Mouse (Mus musculus): ENCODE results near the gene Gm49776. TPM values are rescaled to one million over a fixed set of nuclear protein-coding genes. Genes with fewer than 3 reads are reported as not detected.

Gm49776 gene
- polyA plus RNA-seq, 1 experiment = not detected

DNA sequence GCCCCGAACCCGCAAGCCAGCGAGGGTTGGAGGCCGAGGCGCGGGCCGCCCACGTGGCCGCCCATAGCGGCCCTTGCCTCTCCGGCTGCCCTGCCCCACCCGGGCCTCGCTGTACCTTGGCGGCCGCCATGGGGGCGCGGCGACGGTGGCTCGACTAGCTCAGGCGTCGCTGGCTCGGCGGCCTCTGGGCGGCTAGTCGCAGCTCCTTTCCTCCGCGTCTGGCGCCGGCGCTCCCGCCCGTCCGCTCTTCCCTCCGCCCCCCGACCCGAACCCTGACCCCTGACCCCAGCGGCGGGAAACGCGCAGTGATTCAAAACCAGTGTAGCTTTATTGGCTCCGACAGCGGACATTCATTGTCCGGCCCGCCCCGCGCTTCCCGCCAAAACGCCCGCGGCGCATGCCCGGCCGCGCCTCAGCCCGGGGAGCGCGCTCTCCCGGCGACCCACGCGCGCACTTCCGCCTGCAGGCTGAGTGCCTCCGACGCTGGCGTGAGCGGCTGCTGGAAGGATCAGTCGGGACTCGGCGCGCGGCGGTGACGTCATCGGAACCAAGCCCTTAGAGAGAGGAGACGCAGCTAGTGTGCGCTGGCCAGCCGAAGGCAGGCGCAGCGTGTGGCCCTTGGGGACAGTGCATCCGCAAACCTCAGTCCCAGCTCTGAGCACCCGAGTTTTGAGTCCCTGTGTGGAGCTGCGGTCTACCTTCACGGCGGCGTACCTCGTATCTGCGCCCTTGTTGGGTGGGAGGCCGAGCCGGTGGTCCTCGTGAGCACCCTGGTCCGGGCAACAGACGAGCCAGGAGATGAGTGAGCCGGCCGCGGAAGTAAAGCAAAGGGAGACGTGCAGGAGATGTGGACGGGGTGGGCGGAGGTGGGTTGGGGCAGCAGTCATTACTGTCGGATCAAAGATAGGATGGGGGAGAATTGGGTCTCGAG lies 9.4 kb downstream of the Gm49776 start, which contains the start of the genes Trmt2a and Ranbp1:
Trmt2a (plus strand) TSS at position 247 of the 931 bp plus-strand sequence.
Ranbp1 (minus strand) TSS at position 300 of the 931 bp plus-strand sequence.
- no peaks in the 10 kb centered on the region for H3K27me3 ChIP-seq (ENCODE audit: control insufficient read depth, insufficient read depth, low read length)
- DNase-seq = peak; percentile 97
- H3K4me1 ChIP-seq (replicated peaks; ENCODE audit: control insufficient read depth, insufficient read depth, low read length) = peaks cover 17% of the 10 kb centered on the region
- H3K27ac ChIP-seq (ENCODE audit: control insufficient read depth, insufficient read depth, low read length) = peak within 1 kb of the TSS; percentile 10; the same call in 1 of the 2 replicates
- WGBS = under 1% methylated on average over 101 of the region's 102 CpGs
- H3K4me3 ChIP-seq (ENCODE audit: control insufficient read depth, insufficient read depth, low read length) = peak within 1 kb of the TSS; percentile 76
- H3K36me3 ChIP-seq (ENCODE audit: control insufficient read depth, insufficient read depth, low read length) = peaks cover 39% of the 10 kb centered on the region
- TF ChIP-seq CTCF (IDR thresholded peaks at IDR 0.05; ENCODE audit: borderline replicate concordance, control insufficient read depth, extremely low read depth, insufficient read depth, low read length, poor library complexity) (peak; percentile 32; the same call in 1 of the 2 replicates), POLR2A (IDR thresholded peaks at IDR 0.05; ENCODE audit: control insufficient read depth, extremely low read depth, insufficient read depth, low read length, poor library complexity) (peak; percentile 68)

- peaks cover 39% of the 10 kb centered on the region for H3K36me3 ChIP-seq (ENCODE audit: control insufficient read depth, insufficient read depth, low read length)
- H3K27me3 ChIP-seq (ENCODE audit: control insufficient read depth, insufficient read depth, low read length) = no peaks in the 10 kb centered on the region
- 1% methylated on average over 33 of the region's 33 CpGs for WGBS
- H3K4me1 ChIP-seq (replicated peaks; ENCODE audit: control insufficient read depth, insufficient read depth, low read length) = peaks cover 17% of the 10 kb centered on the region
- DNase-seq = no peak
- TF ChIP-seq CTCF (IDR thresholded peaks at IDR 0.05; ENCODE audit: borderline replicate concordance, control insufficient read depth, extremely low read depth, insufficient read depth, low read length, poor library complexity) = no peak
- no peak for TF ChIP-seq POLR2A (IDR thresholded peaks at IDR 0.05; ENCODE audit: control insufficient read depth, extremely low read depth, insufficient read depth, low read length, poor library complexity)
- peak overlapping the region; percentile 76 for H3K4me3 ChIP-seq (ENCODE audit: control insufficient read depth, insufficient read depth, low read length)
- no peak overlapping the region for H3K27ac ChIP-seq (ENCODE audit: control insufficient read depth, insufficient read depth, low read length)
Observed at GRCm38 (mm10) chr16:18247521-18248399, 10.4 kb downstream of the Gm49776 start.

DNA sequence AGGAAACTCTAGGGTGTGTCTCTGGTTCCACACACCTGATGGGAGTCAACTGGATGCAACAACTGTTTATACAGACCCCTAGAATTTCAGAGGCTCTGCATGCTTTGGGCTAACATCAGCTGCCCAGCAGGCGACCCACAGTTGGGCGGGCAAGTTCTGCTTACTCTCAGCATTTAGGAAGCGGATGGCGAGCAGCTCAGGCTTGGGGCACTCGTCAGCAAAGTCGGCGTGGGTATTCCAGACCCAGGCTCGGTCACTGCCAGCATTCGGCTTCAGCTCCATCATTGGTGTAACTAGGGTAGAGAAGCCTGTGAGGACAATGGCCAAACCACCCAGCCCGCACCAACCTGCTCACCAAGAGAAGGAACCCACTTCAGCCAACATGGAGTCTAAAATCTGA lies 16.5 kb downstream of the Gm49776 start:
- no peak for TF ChIP-seq CTCF (IDR thresholded peaks at IDR 0.05; ENCODE audit: borderline replicate concordance, control insufficient read depth, extremely low read depth, insufficient read depth, low read length, poor library complexity)
- TF ChIP-seq POLR2A (IDR thresholded peaks at IDR 0.05; ENCODE audit: control insufficient read depth, extremely low read depth, insufficient read depth, low read length, poor library complexity) = no peak
- 97% methylated on average over 10 of the region's 10 CpGs for WGBS
- no peak for DNase-seq
- Histone ChIP-seq H3K27ac (ENCODE audit: control insufficient read depth, insufficient read depth, low read length) (no peak overlapping the region), H3K27me3 (ENCODE audit: control insufficient read depth, insufficient read depth, low read length) (no peaks in the 10 kb centered on the region), H3K4me1 (replicated peaks; ENCODE audit: control insufficient read depth, insufficient read depth, low read length) (no peaks in the 10 kb centered on the region), H3K36me3 (ENCODE audit: control insufficient read depth, insufficient read depth, low read length) (peaks cover 62% of the 10 kb centered on the region), H3K4me3 (ENCODE audit: control insufficient read depth, insufficient read depth, low read length) (no peak overlapping the region)

GRCm38 (mm10) chr16:18236676-18237501 lies 21.2 kb downstream of the Gm49776 start:
- peaks cover 25% of the 10 kb centered on the region for H3K36me3 ChIP-seq (ENCODE audit: control insufficient read depth, insufficient read depth, low read length)
- no peak overlapping the region for H3K4me3 ChIP-seq (ENCODE audit: control insufficient read depth, insufficient read depth, low read length)
- H3K4me1 ChIP-seq (replicated peaks; ENCODE audit: control insufficient read depth, insufficient read depth, low read length) = peaks cover 29% of the 10 kb centered on the region
- no peak for TF ChIP-seq POLR2A (IDR thresholded peaks at IDR 0.05; ENCODE audit: control insufficient read depth, extremely low read depth, insufficient read depth, low read length, poor library complexity)
- TF ChIP-seq CTCF (IDR thresholded peaks at IDR 0.05; ENCODE audit: borderline replicate concordance, control insufficient read depth, extremely low read depth, insufficient read depth, low read length, poor library complexity) = no peak
- DNase-seq = no peak
- H3K27me3 ChIP-seq (ENCODE audit: control insufficient read depth, insufficient read depth, low read length) = no peaks in the 10 kb centered on the region
- H3K27ac ChIP-seq (ENCODE audit: control insufficient read depth, insufficient read depth, low read length) = no peak overlapping the region
- WGBS = 95% methylated on average over 7 of the region's 7 CpGs

GRCm38 (mm10) chr16:18235389-18236065 lies 22.6 kb downstream of the Gm49776 start:
- peak overlapping the region; percentile 72; the same call in 1 of the 2 replicates for H3K27ac ChIP-seq (ENCODE audit: control insufficient read depth, insufficient read depth, low read length)
- no peaks in the 10 kb centered on the region for H3K27me3 ChIP-seq (ENCODE audit: control insufficient read depth, insufficient read depth, low read length)
- H3K36me3 ChIP-seq (ENCODE audit: control insufficient read depth, insufficient read depth, low read length) = peaks cover 12% of the 10 kb centered on the region
- WGBS = 21% methylated on average over 19 of the region's 19 CpGs
- peaks cover 43% of the 10 kb centered on the region for H3K4me1 ChIP-seq (replicated peaks; ENCODE audit: control insufficient read depth, insufficient read depth, low read length)
- DNase-seq = peak; percentile 61
- TF ChIP-seq POLR2A (IDR thresholded peaks at IDR 0.05; ENCODE audit: control insufficient read depth, extremely low read depth, insufficient read depth, low read length, poor library complexity) (no peak), CTCF (IDR thresholded peaks at IDR 0.05; ENCODE audit: borderline replicate concordance, control insufficient read depth, extremely low read depth, insufficient read depth, low read length, poor library complexity) (no peak)
- peak overlapping the region; percentile 80 for H3K4me3 ChIP-seq (ENCODE audit: control insufficient read depth, insufficient read depth, low read length)
